Mouse (Mus musculus) cerebellum, postnatal 25 days (tissue): ENCODE measurements around the gene Skint2.

ENCODE experiments used
- DNase-seq, 2 experiments: peaks; one replicate each; pipeline ENCODE4 v3.0.0; 2021; ENCODE audit warnings: mixed read lengths in 2 of 2

The Skint2 gene

GRCm38 (mm10) chr4:112556894-112557293 lies at the start of gene Skint2:
Skint2 (plus strand) TSS chr4:112557194.
- DNase-seq, result no peak
